Mouse (Mus musculus): Measurements from ENCODE around the gene Slc23a2. TPM values are rescaled to one million over a fixed set of nuclear protein-coding genes. Genes with fewer than 3 reads are reported as not detected.
A peak's percentile ranks its signal among the peaks of the same experiment; 100 is the strongest.

The Slc23a2 gene
- polyA plus RNA-seq, 1 experiment from 2014 or later = 9.8 TPM

DNA sequence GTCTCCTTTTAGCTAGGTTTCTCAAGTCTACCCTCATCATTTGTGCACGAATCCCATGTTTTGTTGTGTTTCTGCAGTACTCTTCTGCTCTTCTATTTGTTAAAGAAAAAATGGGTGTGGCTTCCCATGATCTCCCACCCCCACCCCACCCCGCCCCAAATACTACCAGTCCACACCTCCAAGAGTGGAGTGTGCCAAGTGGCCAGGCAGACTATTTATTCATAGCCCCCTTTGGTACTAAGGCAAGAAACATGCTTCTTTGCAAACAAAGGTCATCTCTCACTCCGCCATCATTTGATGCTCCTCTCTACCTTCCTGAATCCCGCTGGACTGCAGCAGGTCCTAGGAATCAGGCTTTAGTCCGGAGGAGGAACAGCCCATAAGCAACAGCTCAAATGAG is 116.8 kb downstream of the Slc23a2 start:
- Histone ChIP-seq H3K9ac (ENCODE audit: low read length) (peak overlapping the region; percentile 87), H3K4me1 (ENCODE audit: control insufficient read depth, insufficient read depth, low read length) (peaks cover 26% of the 10 kb centered on the region), H3K27me3 (ENCODE audit: control insufficient read depth, insufficient read depth, low read length) (no peaks in the 10 kb centered on the region), H3K4me3 (ENCODE audit: low read depth, low read length) (peak overlapping the region; percentile 69), H3K4me2 (peak overlapping the region; percentile 94), H3K27ac (ENCODE audit: low read depth, low read length) (no peak overlapping the region), H3K36me3 (ENCODE audit: control insufficient read depth, insufficient read depth, low read length) (no peaks in the 10 kb centered on the region), H3K9me3 (ENCODE audit: control insufficient read depth, low read length) (no peaks in the 10 kb centered on the region)
- ATAC-seq (ENCODE audit: low FRiP score) = no peak
- DNase-seq (ENCODE audit: low spot score, missing footprints) = peak; percentile 89
- 41% methylated on average over 5 of the region's 5 CpGs for WGBS

DNA sequence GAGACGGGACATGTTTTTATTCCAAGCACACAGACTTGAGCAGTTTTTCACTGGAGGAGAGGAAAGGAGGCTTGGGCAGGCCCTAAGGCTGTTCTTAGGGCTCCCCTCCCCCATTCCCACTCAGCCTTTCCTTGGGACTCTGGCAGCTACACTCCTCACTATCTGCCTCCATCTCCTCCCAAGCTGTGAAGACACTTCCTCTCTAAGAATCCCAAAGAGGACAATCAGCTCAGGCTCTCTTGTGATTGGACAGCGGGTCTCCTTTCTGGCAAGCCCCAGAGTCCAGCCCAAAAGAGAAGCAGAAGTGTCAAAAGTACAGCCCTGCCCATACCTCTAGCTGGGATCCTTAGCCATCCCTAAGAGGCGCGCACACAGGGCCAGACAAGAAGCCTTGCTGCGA is 117.5 kb downstream of the Slc23a2 start:
- Histone ChIP-seq H3K9ac (ENCODE audit: low read length) (0 out of 2 replicates have a peak overlapping the region, but pooled peaks have one; percentile 1), H3K36me3 (ENCODE audit: control insufficient read depth, insufficient read depth, low read length) (no peaks in the 10 kb centered on the region), H3K4me2 (no peak overlapping the region), H3K4me1 (ENCODE audit: control insufficient read depth, insufficient read depth, low read length) (peaks cover 26% of the 10 kb centered on the region), H3K4me3 (ENCODE audit: low read depth, low read length) (no peak overlapping the region), H3K27ac (ENCODE audit: low read depth, low read length) (no peak overlapping the region), H3K27me3 (ENCODE audit: control insufficient read depth, insufficient read depth, low read length) (no peaks in the 10 kb centered on the region), H3K9me3 (ENCODE audit: control insufficient read depth, low read length) (no peaks in the 10 kb centered on the region)
- ATAC-seq (ENCODE audit: low FRiP score) (no peak), DNase-seq (ENCODE audit: low spot score, missing footprints) (peak; percentile 84)
- 58% methylated on average over 5 of the region's 5 CpGs for WGBS

- ATAC-seq (ENCODE audit: low FRiP score) (no peak), DNase-seq (ENCODE audit: low spot score, missing footprints) (peak; percentile 37)
- Histone ChIP-seq H3K27ac (ENCODE audit: low read depth, low read length) (no peak overlapping the region), H3K4me1 (ENCODE audit: control insufficient read depth, insufficient read depth, low read length) (peaks cover 14% of the 10 kb centered on the region), H3K4me3 (ENCODE audit: low read depth, low read length) (no peak overlapping the region), H3K9me3 (ENCODE audit: control insufficient read depth, low read length) (no peaks in the 10 kb centered on the region), H3K36me3 (ENCODE audit: control insufficient read depth, insufficient read depth, low read length) (no peaks in the 10 kb centered on the region), H3K9ac (ENCODE audit: low read length) (no peak overlapping the region), H3K27me3 (ENCODE audit: control insufficient read depth, insufficient read depth, low read length) (no peaks in the 10 kb centered on the region), H3K4me2 (no peak overlapping the region)
- 93% methylated on average over 4 of the region's 4 CpGs for WGBS
Measured at GRCm38 (mm10) chr2:132024028-132024427, 120.9 kb downstream of the Slc23a2 start.

DNA sequence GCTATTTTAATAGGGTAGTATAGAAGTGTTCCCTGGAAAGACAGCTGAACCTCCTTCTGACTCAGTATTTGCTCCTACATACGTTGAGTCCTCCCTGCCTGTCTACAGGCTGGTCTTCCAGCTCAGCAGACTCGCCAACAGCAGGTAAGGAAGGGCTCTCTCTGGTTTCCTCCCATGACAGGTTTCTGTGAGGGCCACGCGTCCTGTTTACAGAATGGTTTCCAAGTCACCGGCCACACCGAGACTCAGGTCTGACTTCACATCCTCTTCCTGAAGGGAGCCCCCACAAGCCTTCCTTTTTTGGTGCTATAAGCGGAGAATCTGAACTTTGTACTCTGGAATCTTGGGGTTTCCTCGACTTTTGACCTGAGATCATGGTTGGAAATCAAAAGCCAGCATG is 122.3 kb downstream of the Slc23a2 start:
- no peak overlapping the region for H3K4me3 ChIP-seq (ENCODE audit: low read depth, low read length)
- no peak overlapping the region for H3K9ac ChIP-seq (ENCODE audit: low read length)
- H3K4me2 ChIP-seq = no peak overlapping the region
- DNase-seq (ENCODE audit: low spot score, missing footprints) = peak; percentile 37
- no peaks in the 10 kb centered on the region for H3K9me3 ChIP-seq (ENCODE audit: control insufficient read depth, low read length)
- H3K4me1 ChIP-seq (ENCODE audit: control insufficient read depth, insufficient read depth, low read length) = peaks cover under 1% of the 10 kb centered on the region
- no peaks in the 10 kb centered on the region for H3K27me3 ChIP-seq (ENCODE audit: control insufficient read depth, insufficient read depth, low read length)
- H3K27ac ChIP-seq (ENCODE audit: low read depth, low read length) = no peak overlapping the region
- no peaks in the 10 kb centered on the region for H3K36me3 ChIP-seq (ENCODE audit: control insufficient read depth, insufficient read depth, low read length)
- 90% methylated on average over 8 of the region's 8 CpGs for WGBS
- no peak for ATAC-seq (ENCODE audit: low FRiP score)

GRCm38 (mm10) chr2:132021616-132022015 is 123.3 kb downstream of the Slc23a2 start:
- 85% methylated on average over 4 of the region's 4 CpGs for WGBS
- Histone ChIP-seq H3K9me3 (ENCODE audit: control insufficient read depth, low read length) (no peaks in the 10 kb centered on the region), H3K9ac (ENCODE audit: low read length) (no peak overlapping the region), H3K4me3 (ENCODE audit: low read depth, low read length) (no peak overlapping the region), H3K27ac (ENCODE audit: low read depth, low read length) (no peak overlapping the region), H3K36me3 (ENCODE audit: control insufficient read depth, insufficient read depth, low read length) (no peaks in the 10 kb centered on the region), H3K4me1 (ENCODE audit: control insufficient read depth, insufficient read depth, low read length) (no peaks in the 10 kb centered on the region), H3K27me3 (ENCODE audit: control insufficient read depth, insufficient read depth, low read length) (no peaks in the 10 kb centered on the region), H3K4me2 (no peak overlapping the region)
- peak; percentile 49 for DNase-seq (ENCODE audit: low spot score, missing footprints)
- no peak for ATAC-seq (ENCODE audit: low FRiP score)

DNA sequence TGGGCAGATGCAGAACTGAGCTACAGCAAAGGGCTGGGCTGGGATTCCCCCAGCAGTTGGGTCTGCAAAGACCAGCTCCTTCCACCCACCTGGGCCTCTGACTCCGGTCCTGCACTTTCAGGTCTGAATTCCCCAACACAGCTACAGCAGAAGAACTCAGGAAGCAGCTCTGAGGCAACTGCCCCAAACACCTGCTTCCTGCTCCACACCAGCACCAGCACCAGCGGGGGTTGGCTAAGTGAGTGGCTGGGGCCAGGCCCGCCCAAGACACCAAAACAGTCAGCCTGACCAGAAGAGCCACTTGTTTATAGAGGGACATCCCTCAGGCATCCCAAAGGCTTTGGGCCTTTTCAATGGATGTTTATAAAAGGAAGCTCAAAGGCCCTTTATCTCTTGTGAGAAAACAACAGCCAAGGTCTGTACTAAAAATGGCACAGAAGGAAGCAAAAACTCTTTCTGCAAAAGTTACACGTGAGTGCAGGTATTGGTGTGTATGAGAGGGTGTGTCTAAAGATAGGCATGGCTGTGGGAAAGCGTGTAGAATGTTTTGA is 123.8 kb downstream of the Slc23a2 start:
- Histone ChIP-seq H3K36me3 (ENCODE audit: control insufficient read depth, insufficient read depth, low read length) (no peaks in the 10 kb centered on the region), H3K4me1 (ENCODE audit: control insufficient read depth, insufficient read depth, low read length) (no peaks in the 10 kb centered on the region), H3K27ac (ENCODE audit: low read depth, low read length) (no peak overlapping the region), H3K9ac (ENCODE audit: low read length) (no peak overlapping the region), H3K27me3 (ENCODE audit: control insufficient read depth, insufficient read depth, low read length) (no peaks in the 10 kb centered on the region), H3K9me3 (ENCODE audit: control insufficient read depth, low read length) (no peaks in the 10 kb centered on the region), H3K4me2 (no peak overlapping the region), H3K4me3 (ENCODE audit: low read depth, low read length) (no peak overlapping the region)
- DNase-seq (ENCODE audit: low spot score, missing footprints) (peak; percentile 57), ATAC-seq (ENCODE audit: low FRiP score) (no peak)
- 73% methylated on average over 5 of the region's 5 CpGs for WGBS

GRCm38 (mm10) chr2:132020420-132020819 is 124.5 kb downstream of the Slc23a2 start:
- ATAC-seq (ENCODE audit: low FRiP score) = no peak
- Histone ChIP-seq H3K9me3 (ENCODE audit: control insufficient read depth, low read length) (no peaks in the 10 kb centered on the region), H3K27me3 (ENCODE audit: control insufficient read depth, insufficient read depth, low read length) (no peaks in the 10 kb centered on the region), H3K4me2 (no peak overlapping the region), H3K36me3 (ENCODE audit: control insufficient read depth, insufficient read depth, low read length) (no peaks in the 10 kb centered on the region), H3K4me1 (ENCODE audit: control insufficient read depth, insufficient read depth, low read length) (no peaks in the 10 kb centered on the region), H3K4me3 (ENCODE audit: low read depth, low read length) (no peak overlapping the region), H3K9ac (ENCODE audit: low read length) (no peak overlapping the region), H3K27ac (ENCODE audit: low read depth, low read length) (no peak overlapping the region)
- WGBS = 86% methylated on average over 7 of the region's 7 CpGs
- peak; percentile 39 for DNase-seq (ENCODE audit: low spot score, missing footprints)

DNA sequence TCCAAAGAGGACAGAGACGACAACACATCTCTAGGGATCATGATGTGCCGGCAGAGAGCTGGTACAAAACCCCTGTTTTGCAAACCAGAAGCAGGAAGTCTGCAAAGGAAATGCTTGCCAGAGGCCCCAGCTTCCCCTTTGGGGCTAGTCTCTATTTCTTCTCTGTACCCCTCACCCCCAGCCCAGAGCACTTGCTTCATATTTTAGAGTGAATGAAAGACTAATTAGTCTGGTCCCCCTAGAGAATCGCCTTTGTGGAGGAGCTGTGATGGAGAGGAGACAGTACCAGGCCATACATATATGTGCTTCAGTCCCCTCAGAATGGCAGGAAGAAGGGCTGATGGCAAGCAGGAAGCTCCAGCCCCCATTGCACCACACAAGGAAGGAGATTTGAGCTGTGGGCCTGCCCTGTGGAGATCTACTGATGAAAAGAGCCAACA is 125.5 kb downstream of the Slc23a2 start:
- no peak overlapping the region for H3K27ac ChIP-seq (ENCODE audit: low read depth, low read length)
- WGBS = 87% methylated on average over 3 of the region's 3 CpGs
- no peak for ATAC-seq (ENCODE audit: low FRiP score)

DNA sequence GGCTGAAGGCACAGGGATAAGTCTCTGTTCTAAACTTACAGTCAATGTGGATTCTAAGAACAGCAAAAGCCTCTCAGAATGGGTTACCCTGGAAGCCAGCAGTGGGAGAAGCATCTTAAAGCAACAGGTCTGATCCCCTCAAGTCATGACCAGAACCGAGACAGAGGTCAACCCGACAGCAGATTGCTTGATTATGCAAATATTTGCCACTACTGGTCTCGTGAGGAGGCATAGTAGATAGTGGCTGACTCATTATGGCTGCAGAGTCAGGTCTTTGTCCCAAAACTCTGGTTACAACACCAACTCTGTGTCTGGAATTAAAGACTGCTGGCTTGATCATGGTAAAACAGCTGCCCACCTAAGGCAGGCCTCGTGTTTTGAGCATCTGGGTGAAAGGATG is 126.8 kb downstream of the Slc23a2 start:
- no peaks in the 10 kb centered on the region for H3K27me3 ChIP-seq (ENCODE audit: control insufficient read depth, insufficient read depth, low read length)
- no peaks in the 10 kb centered on the region for H3K9me3 ChIP-seq (ENCODE audit: control insufficient read depth, low read length)
- H3K4me2 ChIP-seq = no peak overlapping the region
- H3K4me3 ChIP-seq (ENCODE audit: low read depth, low read length) = no peak overlapping the region
- WGBS = 62% methylated on average over 4 of the region's 4 CpGs
- H3K36me3 ChIP-seq (ENCODE audit: control insufficient read depth, insufficient read depth, low read length) = no peaks in the 10 kb centered on the region
- DNase-seq (ENCODE audit: low spot score, missing footprints) (no peak), ATAC-seq (ENCODE audit: low FRiP score) (no peak)
- no peak overlapping the region for H3K9ac ChIP-seq (ENCODE audit: low read length)
- H3K27ac ChIP-seq (ENCODE audit: low read depth, low read length) = no peak overlapping the region
- H3K4me1 ChIP-seq (ENCODE audit: control insufficient read depth, insufficient read depth, low read length) = no peaks in the 10 kb centered on the region

More for the DNA sequence above, 125.5 kb downstream of the Slc23a2 start:
- H3K27me3 ChIP-seq (ENCODE audit: control insufficient read depth, insufficient read depth, low read length) = no peaks in the 10 kb centered on the region
- no peaks in the 10 kb centered on the region for H3K9me3 ChIP-seq (ENCODE audit: control insufficient read depth, low read length)
- no peaks in the 10 kb centered on the region for H3K36me3 ChIP-seq (ENCODE audit: control insufficient read depth, insufficient read depth, low read length)
- no peaks in the 10 kb centered on the region for H3K4me1 ChIP-seq (ENCODE audit: control insufficient read depth, insufficient read depth, low read length)
- DNase-seq (ENCODE audit: low spot score, missing footprints) = peak; percentile 72
- H3K4me2 ChIP-seq = no peak overlapping the region
- no peak overlapping the region for H3K4me3 ChIP-seq (ENCODE audit: low read depth, low read length)
- H3K9ac ChIP-seq (ENCODE audit: low read length) = no peak overlapping the region
